In genomic region chr1:98479243-98479642, GRCm38 (mm10) we compare ENCODE assay signal across 27 mouse cellular contexts. TPM values are rescaled to one million over a fixed set of nuclear protein-coding genes. Genes with fewer than 3 reads are reported as not detected.
"Had no signal": no experiment of that assay in that cellular context is flagged by ENCODE, and none has a peak within 500 bp of the region (broad histone marks: within the 10 kb centered on the region; RNA-seq: fewer than 3 reads in every experiment).

No protein-coding gene starts in this region.

- DNase-seq: left cerebral cortex, postnatal 4 days; liver; liver, embryonic 13.5 days; liver, postnatal 0 days; lung, adult 18-20 months; lung, adult 2 months; lung, embryonic 14.5 days; lung, postnatal 10 days; lung, postnatal 14 days; lung, postnatal 36 days; lung, postnatal 4 days; midbrain, embryonic 14.5 days had no signal

- ATAC-seq: liver, embryonic 12.5 days; liver, postnatal 0 days; lung, postnatal 0 days; midbrain, embryonic 13.5 days; midbrain, embryonic 15.5 days; midbrain, embryonic 16.5 days had no signal

RNA-seq across cellular contexts. Expression of gene Slco6d1, which starts 58.3 kb away (rescaled TPM):
- total RNA-seq: left cerebral cortex, postnatal 10 days; left cerebral cortex, postnatal 14 days; left cerebral cortex, postnatal 25 days; left cerebral cortex, postnatal 36 days; left cerebral cortex, postnatal 4 days; liver, adult 2 months; megakaryocyte progenitor cell, adult 5-6 weeks; megakaryocyte, adult 5-6 weeks; megakaryocyte-erythroid progenitor cell, adult 5-6 weeks; midbrain, postnatal 0 days; monocyte, adult 5-6 weeks had no signal
